Mouse (Mus musculus): ENCODE results near the gene Anp32e.
"Not testable (repeated sequence)": the region's sequence is repeated elsewhere in the genome, so short reads cannot be mapped to it uniquely, and the experiment has no call there.

The Anp32e gene

DNA sequence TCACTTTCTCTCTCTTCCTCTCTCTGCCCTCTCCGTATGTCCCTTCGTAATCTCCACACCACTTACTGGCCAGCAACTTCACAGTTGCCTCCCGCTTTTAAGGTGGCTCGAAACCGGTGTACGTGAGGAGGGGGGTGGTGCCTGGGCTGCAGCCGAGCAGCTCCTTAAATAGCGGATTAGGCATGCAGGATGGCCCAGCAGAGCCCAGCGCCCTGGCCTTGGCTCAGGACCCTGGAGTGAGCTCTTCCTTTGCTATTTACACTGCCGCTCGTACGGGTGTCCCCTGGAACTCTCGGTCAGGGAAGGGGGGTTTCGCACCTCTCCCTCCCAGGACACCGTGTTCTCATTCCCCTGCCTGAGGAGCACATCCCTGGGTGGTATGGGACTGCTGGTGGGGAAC, 24.5 kb upstream of the Anp32e start, which contains the start of gene Car14:
TSS of gene Car14 (minus strand) at position 124 of the 400 bp plus-strand sequence.
- no peak for DNase-seq (ENCODE audit: low read depth)

DNA sequence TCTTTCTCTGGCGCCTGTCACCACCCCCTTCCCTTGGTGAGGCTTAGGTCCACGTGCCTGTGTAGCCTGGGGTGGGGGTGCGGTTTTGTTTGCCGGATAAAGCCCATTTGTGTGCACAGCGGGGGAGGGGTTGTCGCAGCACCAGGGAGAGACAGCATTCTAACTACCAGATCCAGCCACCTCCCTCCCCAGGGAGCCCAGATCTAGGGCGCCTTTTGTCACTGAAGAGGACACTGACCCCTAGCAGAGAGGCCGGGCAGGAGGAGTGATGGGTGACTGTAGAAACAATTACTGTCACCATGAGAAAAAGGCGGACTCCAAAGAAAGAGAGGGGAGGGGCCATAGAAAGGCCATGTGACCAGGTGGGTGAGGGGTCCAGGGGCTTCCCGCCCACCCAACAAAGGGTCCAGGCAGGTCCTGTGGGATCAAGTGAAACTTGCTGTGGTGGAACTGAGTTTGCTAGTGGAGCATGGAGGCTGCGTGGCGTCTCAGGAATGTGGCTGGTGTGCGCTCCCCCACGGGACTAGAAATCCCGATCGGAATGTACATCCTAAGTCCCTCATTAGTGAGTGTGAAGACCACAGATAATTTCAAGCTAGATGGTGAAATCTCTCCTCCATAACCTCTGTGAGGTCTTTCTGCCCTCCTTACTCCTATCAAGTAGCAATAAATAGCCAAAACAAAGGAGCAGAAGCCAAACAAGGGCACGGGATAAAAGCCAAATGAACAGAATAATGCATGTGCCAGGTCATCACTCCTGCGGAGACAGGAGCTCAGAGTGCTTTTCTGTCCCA, 23.7 kb upstream of the Anp32e start:
- DNase-seq (ENCODE audit: low read depth), result no peak

DNA sequence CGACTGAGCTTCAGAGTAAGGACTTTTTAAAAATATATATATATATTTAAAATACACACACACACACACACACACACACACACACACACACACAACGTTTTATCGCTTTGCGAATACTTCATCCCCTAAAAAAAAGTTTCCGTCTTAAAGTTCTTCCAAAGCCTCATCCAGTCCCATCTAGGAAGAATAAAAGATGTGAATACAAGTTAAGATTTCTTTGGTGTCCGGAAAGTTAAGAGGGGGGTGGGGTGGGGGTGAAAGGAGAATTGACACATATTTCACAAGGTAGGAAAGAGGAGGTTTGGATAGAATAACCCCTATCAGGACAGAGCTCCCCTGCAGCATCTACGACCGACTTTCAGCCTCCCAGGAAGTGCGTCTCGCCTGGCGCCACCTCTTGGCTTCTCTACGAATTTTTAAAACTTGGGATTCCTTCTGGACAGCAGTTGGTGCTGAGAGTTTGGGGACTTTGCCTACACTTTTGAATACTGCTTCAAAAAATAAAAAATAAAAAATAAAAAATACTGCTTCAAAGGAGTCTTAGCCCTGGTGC, 23.0 kb upstream of the Anp32e start:
- DNase-seq (ENCODE audit: low read depth), result no peak

DNA sequence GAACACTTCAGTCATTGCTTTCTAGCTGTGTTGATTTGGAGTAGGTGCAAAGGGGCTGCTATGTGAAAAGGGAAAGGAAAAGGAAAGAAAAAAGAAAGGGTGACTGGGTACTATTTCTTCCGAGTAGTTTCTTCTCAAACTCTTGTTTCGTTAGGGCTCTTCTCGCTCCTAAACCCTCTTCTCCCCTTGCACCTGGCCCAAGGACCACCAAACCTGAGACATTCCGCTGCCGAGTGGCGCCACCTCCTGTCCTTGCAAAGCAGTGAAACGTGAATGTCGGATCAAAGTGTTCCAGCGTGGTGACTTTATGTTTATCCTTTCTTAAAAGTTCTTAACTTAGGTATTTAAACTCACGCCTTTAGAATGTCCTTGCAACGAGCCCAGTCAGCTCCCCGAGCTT, 22.2 kb upstream of the Anp32e start:
- no peak for DNase-seq (ENCODE audit: low read depth)

DNA sequence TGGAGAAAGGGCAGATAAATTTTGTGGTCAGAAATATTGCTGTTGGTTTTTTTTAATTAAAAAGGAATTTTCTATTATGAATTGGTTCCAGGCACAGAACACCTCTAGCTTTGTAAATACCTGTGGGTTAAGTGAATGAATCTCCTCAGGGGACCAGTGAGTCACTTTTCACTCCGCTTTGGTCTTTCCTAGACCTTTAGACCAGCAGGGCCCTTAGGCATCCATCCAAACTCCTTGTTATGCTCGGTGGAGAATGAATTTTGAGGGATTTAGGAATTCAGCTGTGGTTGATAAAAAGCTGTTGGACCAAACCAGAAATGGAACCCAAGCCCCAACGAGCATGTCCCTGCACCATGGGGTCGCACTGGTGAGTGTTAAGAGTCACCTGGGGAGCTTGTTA, 21.4 kb upstream of the Anp32e start:
- no peak for DNase-seq (ENCODE audit: low read depth)

DNA sequence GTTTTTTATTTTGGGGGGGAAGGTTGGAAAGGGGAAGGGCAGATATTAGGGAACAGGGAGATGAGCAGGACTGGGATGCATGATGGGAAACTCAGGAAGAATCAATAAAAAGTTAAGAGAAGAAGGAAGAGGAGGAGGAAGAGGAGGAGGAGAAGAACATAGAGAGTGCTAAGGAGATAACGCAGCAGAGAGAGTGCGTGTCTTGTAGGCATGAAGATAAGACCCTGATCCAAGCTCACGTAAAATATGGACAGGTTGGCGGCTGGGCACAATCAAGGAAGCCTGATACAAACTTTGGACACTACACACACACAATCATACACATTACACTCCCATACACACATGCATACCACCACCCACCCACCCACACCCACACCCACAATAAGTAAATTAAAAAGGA, 14.3 kb upstream of the Anp32e start:
- no peak for DNase-seq (ENCODE audit: low read depth)

DNA sequence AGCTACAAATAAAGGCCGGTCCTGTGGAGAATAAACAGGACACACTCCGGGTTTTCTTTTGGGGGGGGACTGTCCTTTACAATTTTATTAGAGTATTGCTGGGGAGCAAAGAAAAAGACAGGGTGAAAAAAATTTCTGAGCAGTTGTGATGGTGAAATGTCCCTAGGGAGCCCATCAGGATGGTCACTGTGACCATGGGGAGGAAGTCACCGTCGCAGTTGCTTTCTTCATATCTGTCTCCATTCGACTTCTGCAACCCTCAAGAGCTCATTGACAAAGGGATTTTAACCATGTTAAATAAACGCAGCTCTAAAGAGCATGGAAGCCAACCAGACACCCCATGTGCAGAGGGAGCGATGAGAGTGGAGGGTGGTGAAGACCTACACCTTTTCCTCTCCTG, 12.3 kb upstream of the Anp32e start:
- no peak for DNase-seq (ENCODE audit: low read depth)

DNA sequence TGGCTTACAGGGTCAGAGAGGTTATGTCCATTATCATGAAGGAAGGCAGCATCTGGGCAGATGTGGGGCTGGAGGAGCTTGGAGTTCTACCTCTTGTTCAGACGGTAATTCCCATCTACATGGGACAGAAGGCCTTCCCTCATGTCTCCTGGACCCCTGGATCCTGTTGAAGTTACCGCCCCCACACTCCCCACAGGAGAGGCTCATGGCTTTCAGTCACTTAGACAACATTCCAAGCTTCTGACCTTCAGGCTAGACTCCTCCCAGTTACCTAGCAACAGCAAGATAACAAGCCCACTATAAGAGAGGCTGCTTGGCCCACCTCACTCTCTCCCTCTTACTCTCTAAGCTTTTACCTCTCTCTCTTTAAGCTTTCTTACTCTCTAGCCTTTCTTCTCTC, 8.5 kb upstream of the Anp32e start:
- DNase-seq (ENCODE audit: low read depth), result not testable (repeated sequence)

DNA sequence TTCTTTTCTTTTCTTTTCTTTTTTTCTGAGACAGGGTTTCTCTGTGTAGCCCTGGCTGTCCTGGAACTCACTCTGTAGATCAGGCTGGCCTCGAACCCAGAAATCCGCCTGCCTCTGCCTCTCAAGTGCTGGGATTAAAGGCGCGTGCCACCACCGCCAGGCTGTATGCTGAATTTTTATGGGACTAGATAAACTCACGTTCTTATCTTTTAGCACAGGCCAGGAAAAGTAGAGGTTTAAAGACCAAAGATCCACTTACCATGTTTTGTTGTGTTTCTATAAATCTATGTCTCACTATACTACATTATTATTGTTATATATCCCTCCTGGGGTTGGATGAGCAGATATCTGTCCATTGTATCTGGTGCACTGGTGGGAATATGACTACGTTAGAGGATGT, 5.6 kb upstream of the Anp32e start:
- DNase-seq (ENCODE audit: low read depth), result not testable (repeated sequence)

DNA sequence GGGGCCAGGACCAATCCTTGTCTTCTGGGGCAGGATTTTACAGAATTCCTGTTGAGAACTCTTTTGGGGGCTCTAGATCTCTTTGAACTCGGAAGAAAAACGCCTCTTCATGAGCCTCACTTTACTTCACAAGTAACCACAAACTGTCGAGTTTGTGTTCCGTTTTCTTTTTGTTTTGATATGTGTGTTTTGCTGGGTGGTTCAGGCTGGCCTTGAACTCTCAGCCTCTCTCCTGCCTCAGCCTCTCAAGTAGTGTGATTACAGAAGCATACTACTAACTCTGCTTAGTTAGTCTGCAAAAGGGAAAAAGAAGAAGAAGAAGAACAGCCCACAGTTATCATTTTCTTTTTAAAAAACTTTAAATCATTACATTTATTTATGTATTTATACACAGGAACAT, 4.9 kb upstream of the Anp32e start:
- no peak for DNase-seq (ENCODE audit: low read depth)

DNA sequence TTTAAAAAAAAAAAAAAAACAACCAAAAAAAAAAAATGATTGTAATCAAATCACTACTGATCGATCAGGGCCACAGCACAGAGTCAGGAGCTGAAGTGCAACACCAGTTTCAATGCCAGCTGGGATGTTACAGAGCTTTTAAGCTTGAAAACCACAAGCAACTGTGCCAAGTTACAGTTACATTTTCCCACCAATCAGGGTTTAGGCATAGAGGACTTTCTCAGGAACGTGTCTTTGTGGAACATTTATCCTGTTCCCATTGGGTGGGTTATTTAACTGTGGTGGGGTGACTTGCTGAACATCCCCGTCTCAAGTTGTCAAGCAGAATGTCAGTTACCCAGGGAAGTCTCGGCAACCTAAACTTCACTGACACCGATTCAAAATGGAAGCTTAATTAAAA, 4.0 kb upstream of the Anp32e start:
- DNase-seq (ENCODE audit: low read depth), result no peak

DNA sequence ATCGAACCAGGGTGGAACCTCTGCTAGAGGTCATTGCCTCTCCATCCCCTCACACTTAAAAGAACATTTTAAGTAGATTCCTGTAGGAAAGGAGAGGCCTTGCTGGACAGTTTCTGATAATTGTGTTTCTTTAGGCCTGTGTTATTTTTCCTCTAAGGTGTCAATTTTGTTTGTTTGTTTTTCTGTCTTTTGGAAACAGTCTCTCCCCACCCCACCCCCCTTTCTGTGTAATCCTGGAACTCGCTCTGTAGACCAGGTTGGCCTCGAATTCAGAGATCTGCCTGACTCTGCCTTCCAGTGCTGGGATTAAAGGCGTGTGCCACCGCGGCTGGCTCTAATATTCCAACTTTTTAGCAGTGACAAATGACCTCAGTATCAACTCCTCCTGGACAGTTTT, 787 bp upstream of the Anp32e start:
- no peak for DNase-seq (ENCODE audit: low read depth)

DNA sequence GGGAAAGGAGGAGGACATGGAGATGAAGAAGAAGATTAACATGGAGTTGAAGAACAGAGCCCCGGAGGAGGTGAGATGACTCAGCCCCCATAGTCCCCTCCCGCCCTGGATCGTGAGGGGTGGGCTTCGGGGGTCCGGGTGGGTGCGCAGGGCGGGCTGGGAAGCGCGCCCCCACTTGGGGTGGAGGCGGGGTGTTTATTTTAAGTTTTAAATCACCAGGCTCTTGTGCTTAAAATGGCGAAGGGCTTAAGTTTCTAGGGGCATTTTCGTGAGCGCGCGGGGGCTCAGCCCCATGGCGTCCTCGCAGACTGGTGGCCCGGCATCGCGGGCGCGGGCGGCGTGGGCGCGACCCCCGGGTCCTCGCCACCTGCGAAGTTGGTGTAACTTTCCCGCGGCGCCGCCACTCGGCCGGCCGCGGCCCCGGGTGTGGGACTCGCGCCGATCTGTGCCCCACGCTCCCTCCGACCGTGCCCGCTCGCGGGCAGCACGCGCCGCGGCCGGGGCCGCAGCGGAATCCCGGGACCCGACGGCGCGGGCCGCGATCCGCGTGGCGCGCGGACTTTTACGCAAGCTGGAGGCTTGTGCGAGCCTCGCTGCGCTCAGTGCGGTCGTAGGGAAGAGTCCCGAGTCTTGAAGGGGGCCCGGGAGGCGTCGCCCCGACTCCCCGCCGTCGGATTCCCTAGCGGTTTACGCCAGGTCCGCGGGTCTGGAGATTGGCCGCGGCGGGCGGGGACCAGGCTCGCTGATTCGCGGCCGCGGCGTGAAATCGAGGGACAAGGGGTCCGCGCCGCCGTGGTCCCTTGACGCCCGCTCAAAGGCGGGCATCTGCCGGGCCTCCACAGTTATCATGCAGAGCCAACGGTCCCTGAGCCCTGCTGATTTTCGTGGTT, 780 bp downstream of the Anp32e start:
- DNase-seq (ENCODE audit: low read depth), result no peak

DNA sequence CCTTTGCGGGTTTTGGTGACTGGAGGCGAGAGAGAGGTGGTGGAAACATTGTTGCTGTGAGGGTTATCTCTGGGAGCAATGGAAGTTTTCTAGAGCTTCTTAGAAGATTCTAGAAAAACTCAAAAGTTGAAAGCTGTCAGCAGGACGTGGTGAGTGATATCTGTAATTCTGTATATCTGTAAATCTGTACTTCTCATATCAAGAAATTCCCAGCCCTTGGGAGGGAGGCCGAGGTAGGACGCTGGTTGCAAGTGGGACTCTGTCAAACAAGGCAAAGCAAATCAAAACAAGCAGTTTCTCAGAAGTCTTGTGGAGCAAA, 1.4 kb downstream of the Anp32e start:
- DNase-seq (ENCODE audit: low read depth), result no peak

DNA sequence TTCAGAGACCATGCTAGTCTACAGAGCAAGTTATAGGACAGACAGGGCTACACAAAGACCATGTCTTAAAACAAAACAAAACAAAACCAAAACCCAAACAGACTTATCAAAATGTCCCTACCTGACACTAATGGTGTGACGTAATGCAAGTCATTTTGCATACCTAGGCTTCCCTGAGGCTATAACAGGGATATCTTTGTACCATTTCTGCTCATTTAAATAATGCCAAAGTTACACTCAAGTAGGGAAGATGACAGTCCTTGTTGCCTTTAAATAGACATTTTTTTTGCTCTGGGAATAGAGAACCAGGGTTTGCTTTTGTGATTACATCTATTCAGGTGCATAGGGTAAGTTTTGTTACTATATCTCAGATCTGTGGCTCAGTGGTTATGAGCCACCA, 2.4 kb downstream of the Anp32e start:
- DNase-seq (ENCODE audit: low read depth), result no peak

DNA sequence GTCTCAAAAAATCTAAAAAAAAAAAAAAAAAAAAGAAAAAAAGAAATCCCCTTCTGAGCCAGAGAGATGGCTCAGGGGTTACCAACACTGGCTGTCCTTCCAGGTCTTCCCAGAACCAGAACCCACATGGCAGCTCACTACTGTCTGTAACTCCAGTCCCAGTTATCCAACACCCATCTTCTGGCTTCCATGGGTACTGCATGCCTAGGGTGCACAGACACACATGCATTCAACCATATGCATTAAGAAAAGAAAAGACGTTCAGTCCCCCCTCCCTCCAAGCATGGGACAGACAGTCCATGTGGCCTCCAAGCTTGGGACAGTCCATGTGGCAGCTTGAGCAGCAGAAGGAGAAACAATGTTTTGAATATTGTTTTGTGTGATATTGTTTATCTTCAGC, 3.1 kb downstream of the Anp32e start:
- DNase-seq (ENCODE audit: low read depth), result no peak

DNA sequence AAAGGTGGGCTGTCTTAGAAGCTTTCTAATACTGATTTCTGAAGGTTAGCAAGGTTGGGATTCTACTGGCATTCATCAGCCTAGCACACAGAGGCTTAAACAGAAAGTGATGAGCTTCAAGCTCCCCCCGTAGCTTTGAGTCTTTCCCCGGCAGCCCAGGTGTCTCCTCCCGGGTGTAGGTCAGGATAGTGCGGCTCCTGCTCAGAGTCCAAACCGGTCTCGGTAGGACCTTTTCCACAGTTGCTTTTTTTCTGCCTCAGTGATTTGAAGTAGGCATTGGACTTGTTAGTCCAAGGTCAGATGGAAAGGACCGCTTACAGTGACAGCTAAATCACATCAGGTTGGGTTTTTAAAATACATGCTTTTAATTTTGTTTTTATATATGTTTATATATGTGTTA, 3.5 kb downstream of the Anp32e start:
- no peak for DNase-seq (ENCODE audit: low read depth)

DNA sequence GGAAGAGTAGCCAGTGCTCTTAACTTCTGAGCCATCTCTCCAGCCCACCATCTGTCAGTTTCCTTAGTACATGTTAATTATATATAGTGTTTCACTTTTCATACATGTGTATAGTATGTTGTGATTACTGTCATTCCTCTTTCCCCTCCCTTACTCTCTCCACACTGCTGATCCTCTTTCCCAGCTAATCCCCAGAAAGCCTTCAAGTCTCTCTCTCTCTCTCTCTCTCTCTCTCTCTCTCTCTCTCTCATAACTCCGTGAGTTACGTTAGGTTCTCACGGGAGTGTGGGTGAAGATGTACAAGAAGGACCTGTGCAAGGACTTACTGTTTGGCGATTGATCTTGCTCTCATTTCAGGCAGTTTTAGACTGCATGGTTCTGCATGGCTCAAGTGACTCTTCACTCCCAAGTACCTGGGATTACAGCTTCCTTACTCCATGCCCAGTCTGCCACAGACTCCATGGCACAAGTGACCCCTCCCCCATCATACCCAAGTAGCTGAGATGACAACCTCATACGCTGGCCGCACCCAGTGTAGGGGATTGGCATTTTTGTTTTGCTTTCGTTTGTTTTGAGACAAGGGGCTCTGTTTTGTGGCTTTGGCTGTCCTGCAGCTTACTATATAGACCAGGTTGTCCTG, 4.2 kb downstream of the Anp32e start:
- DNase-seq (ENCODE audit: low read depth), result no peak

DNA sequence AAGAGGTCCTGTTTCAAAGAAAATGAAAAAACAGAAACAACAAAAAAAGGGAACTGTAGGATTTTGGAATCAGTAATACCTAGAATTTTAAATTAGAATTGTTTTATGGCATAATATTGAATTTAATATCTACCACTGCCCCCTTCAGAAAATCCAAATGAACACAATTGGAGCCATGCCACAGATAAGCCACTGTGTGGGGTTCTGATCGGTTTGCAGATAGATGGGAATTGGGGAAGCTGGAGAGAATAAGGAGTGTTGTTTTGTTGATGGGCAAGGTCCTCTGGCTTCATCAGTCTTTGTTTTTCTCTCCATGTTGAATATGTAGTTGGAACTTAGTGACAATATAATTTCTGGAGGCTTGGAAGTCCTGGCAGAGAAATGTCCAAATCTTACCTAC, 5.4 kb downstream of the Anp32e start:
- no peak for DNase-seq (ENCODE audit: low read depth)

DNA sequence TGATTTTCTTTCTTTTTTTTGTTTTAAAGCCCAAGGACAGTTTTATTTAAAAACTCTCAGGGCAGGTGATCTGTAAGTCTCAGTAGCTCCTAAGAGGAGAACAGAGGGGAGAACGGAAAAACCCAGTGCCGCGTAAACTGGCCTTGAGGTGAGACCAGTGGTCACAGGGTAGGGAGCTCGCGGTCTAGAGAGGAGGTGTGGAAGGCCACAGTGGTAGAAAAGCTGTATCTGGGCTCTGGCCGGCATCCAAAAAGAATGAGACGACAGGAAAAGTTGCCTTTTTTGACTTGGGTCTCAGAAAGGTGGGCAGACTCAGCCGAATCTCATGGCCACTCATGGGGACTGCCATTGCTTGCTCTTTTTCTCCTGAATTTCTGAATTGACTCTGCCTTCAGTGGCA, 9.2 kb downstream of the Anp32e start:
- DNase-seq (ENCODE audit: low read depth), result no peak

DNA sequence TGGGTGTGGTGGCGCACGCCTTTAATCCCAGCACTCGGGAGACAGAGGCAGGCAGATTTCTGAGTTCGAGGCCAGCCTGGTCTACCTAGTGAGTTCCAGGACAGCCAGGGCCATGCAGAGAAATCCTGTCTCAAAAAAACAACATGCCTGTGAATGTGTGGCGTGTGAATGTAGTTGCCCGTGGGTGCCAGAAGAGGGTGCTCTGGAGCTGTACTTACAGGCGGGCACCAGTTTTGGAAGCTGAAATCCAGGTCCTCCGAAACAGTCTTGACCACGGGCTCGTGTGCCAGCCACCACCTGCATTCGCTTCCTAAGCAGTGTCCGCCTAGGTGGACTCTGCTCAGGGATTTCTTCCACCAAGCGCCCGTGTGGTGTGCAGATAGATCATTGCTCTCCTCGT, 9.8 kb downstream of the Anp32e start:
- no peak for DNase-seq (ENCODE audit: low read depth)

DNA sequence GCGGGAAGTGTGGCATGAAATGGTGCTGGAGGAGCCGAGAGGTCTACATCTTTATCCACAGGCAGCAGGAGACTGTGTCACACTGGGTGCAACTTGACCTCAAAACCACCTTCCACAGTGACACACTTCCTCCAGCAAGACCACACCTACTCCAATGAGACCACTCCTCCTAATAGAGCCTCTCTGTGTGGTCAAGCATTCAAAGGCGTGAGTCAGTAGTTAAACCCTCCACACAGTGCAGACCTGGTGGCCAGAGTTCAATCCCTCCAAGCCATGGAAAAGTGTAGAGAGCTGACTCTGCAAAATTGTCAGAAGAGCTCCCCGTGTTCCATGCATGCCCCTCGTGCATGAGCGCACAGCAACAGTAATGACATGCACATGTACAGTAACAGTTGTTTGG, 13.7 kb downstream of the Anp32e start:
- no peak for DNase-seq (ENCODE audit: low read depth)

DNA sequence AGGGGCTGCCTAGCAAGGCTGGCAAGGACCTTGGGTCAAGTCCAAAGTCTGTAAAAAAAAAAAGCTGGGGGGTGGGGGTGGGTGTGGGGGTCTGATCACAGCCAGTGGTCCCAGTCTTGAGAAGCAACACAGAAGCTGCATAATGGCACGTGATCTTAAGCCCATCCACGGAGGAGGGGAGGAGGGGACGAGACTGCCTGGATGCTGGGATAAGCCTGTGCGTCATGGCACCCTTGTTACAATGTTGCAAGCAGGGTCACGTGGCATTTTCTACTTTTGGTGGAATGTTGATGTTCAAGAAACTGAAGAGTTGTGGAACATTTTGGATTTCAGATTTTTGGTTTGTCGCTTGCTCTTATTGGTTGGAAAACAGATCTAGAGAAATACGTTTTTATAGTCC, 14.2 kb downstream of the Anp32e start:
- DNase-seq (ENCODE audit: low read depth), result no peak
